13 mouse cellular contexts compared by ENCODE assay signal in the genomic region with DNA sequence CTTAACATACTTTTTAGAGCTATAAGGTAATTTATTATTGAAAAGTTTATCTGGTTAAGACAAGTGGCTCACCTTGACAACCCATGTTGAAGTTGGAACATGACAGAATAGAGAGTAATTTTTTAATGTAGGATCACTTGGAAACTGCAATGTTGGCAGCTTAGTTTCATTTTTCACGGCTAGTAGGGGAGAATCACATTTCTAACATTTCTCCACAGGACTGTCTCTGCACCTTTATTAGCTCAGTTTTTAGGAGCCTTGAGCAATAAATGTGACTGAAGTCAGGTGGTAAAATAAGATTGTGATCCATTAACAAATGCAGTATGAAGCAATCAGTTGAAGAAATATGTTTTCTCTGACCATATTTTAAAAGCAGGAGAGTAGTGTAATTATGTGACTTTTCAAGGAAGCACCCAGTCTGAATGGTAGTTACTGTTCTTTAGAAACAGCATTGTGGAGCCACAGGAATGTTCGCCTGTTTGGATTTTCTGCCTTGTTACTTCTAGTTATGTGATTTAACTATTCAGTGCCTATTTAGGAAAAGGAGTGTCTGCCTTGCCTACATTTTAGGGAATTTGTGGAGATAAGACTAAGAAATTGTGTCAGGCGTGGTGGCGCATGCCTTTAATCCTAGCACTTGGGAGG. TPM values are rescaled to one million over a fixed set of nuclear protein-coding genes. Genes with fewer than 3 reads are reported as not detected.
DNase-seq lines count a peak whose midpoint lies in the region; ATAC-seq and TF ChIP-seq lines count a peak whose summit lies in the region.
"Had no signal": no experiment of that assay in that cellular context is flagged by ENCODE, and none has a peak within 500 bp of the region (broad histone marks: within the 10 kb centered on the region; RNA-seq: fewer than 3 reads in every experiment).

No protein-coding gene starts in this region.

- no peaks in the 10 kb centered on the region for H3K27me3 ChIP-seq in kidney, postnatal 0 days (ENCODE audit: insufficient read depth, low read length)
- no peaks in the 10 kb centered on the region for H3K27me3 ChIP-seq in neural tube, embryonic 11.5 days (ENCODE audit: control insufficient read depth, insufficient read depth, low read length)
- H3K27me3 ChIP-seq in hindbrain, embryonic 15.5 days: no peaks in the 10 kb centered on the region
- H3K27me3 ChIP-seq in neural tube, embryonic 15.5 days (replicated peaks): no peaks in the 10 kb centered on the region
- H3K27me3 ChIP-seq: limb, embryonic 15.5 days had no signal

- TF ChIP-seq CTCF in kidney, postnatal 0 days (IDR thresholded peaks at IDR 0.05; ENCODE audit: low read depth): no peak

- WGBS in kidney, postnatal 0 days: 62% methylated on average over 4 of the region's 4 CpGs
- 64% methylated on average over 4 of the region's 4 CpGs for WGBS in neural tube, embryonic 11.5 days
- WGBS in hindbrain, embryonic 15.5 days: 53% methylated on average over 4 of the region's 4 CpGs
- WGBS in neural tube, embryonic 15.5 days: 38% methylated on average over 4 of the region's 4 CpGs

- H3K4me3 ChIP-seq in kidney, postnatal 0 days (replicated peaks; ENCODE audit: low read depth, low read length): no peak overlapping the region
- H3K4me3 ChIP-seq in neural tube, embryonic 11.5 days (ENCODE audit: low read depth, low read length): no peak overlapping the region
- H3K4me3 ChIP-seq in hindbrain, embryonic 15.5 days: no peak overlapping the region
- no peak overlapping the region for H3K4me3 ChIP-seq in neural tube, embryonic 15.5 days (replicated peaks)
- H3K4me3 ChIP-seq: limb, embryonic 15.5 days had no signal

- H3K4me2 ChIP-seq in kidney, postnatal 0 days (ENCODE audit: low read length): 0 out of 2 replicates have a peak overlapping the region, but pooled peaks have one; percentile 23
- H3K4me2 ChIP-seq in neural tube, embryonic 11.5 days (ENCODE audit: low read depth): no peak overlapping the region
- no peak overlapping the region for H3K4me2 ChIP-seq in hindbrain, embryonic 15.5 days
- H3K4me2 ChIP-seq in neural tube, embryonic 15.5 days: no peak overlapping the region
- H3K4me2 ChIP-seq: limb, embryonic 15.5 days had no signal

- no peak overlapping the region for H3K9ac ChIP-seq in kidney, postnatal 0 days (ENCODE audit: low read depth, low read length)
- no peak overlapping the region for H3K9ac ChIP-seq in neural tube, embryonic 11.5 days (ENCODE audit: low read length)
- H3K9ac ChIP-seq in hindbrain, embryonic 15.5 days: no peak overlapping the region
- H3K9ac ChIP-seq in neural tube, embryonic 15.5 days (replicated peaks): no peak overlapping the region
- H3K9ac ChIP-seq: limb, embryonic 15.5 days; liver, postnatal 0 days had no signal

- no peak overlapping the region for H3K27ac ChIP-seq in kidney, postnatal 0 days
- no peak overlapping the region for H3K27ac ChIP-seq in neural tube, embryonic 11.5 days (ENCODE audit: low read depth, low read length)
- H3K27ac ChIP-seq in hindbrain, embryonic 15.5 days (replicated peaks): peak overlapping the region; percentile 43; the same call in 1 of the 2 replicates
- H3K27ac ChIP-seq in neural tube, embryonic 15.5 days (replicated peaks): 0 out of 2 replicates have a peak overlapping the region, but pooled peaks have one; percentile 3
- H3K27ac ChIP-seq: limb, embryonic 15.5 days had no signal

- ATAC-seq in kidney, postnatal 0 days (replicated peaks; ENCODE audit: low FRiP score, low read depth): no peak
- 0 out of 2 replicates have a peak, but pooled peaks have one; percentile 5 for ATAC-seq in neural tube, embryonic 11.5 days (ENCODE audit: insufficient read depth, low FRiP score, low TSS enrichment)
- ATAC-seq in hindbrain, embryonic 15.5 days (ENCODE audit: low FRiP score, low read depth): no peak
- ATAC-seq in neural tube, embryonic 15.5 days (ENCODE audit: low FRiP score): no peak
- ATAC-seq: liver, postnatal 0 days had no signal

- no peaks in the 10 kb centered on the region for H3K9me3 ChIP-seq in kidney, postnatal 0 days (replicated peaks; ENCODE audit: low read length)
- no peaks in the 10 kb centered on the region for H3K9me3 ChIP-seq in neural tube, embryonic 11.5 days (ENCODE audit: control insufficient read depth, low read length)
- H3K9me3 ChIP-seq in hindbrain, embryonic 15.5 days: no peaks in the 10 kb centered on the region
- no peaks in the 10 kb centered on the region for H3K9me3 ChIP-seq in neural tube, embryonic 15.5 days (replicated peaks)
- H3K9me3 ChIP-seq: limb, embryonic 15.5 days had no signal

- H3K36me3 ChIP-seq in kidney, postnatal 0 days (ENCODE audit: insufficient read depth, low read length): no peaks in the 10 kb centered on the region
- H3K36me3 ChIP-seq in neural tube, embryonic 11.5 days (ENCODE audit: control insufficient read depth, insufficient read depth, low read length): no peaks in the 10 kb centered on the region
- H3K36me3 ChIP-seq in hindbrain, embryonic 15.5 days: no peaks in the 10 kb centered on the region
- H3K36me3 ChIP-seq in neural tube, embryonic 15.5 days: no peaks in the 10 kb centered on the region
- H3K36me3 ChIP-seq: limb, embryonic 15.5 days had no signal

- no peaks in the 10 kb centered on the region for H3K4me1 ChIP-seq in kidney, postnatal 0 days (replicated peaks; ENCODE audit: insufficient read depth, low read length)
- H3K4me1 ChIP-seq in neural tube, embryonic 11.5 days (ENCODE audit: control insufficient read depth, insufficient read depth, low read length): no peaks in the 10 kb centered on the region; the same call in 1 of the 2 replicates
- H3K4me1 ChIP-seq in hindbrain, embryonic 15.5 days (replicated peaks): 0 out of 2 replicates have a peak, but pooled peaks cover 4% of the 10 kb centered on the region
- H3K4me1 ChIP-seq in neural tube, embryonic 15.5 days: 0 out of 2 replicates have a peak, but pooled peaks cover 6% of the 10 kb centered on the region

- DNase-seq in kidney, postnatal 0 days (ENCODE audit: low spot score): peak; percentile 14
- no peak for DNase-seq in kidney, postnatal 4 days
- no peak for DNase-seq in neural tube, embryonic 11.5 days (ENCODE audit: low spot score)
- DNase-seq in neural tube, embryonic 10.5 days (ENCODE audit: extremely low spot score, low spot score): no peak
- no peak for DNase-seq in cerebellum, postnatal 36 days
- DNase-seq in gastrocnemius, adult 8-10 months (ENCODE audit: low spot score in 2 of 2): no peak
- DNase-seq: adrenal gland, postnatal 14 days; cerebellum, adult 9-10 months; liver, postnatal 0 days; retina, postnatal 1 day had no signal

RNA-seq across cellular contexts. Expression of a gene that starts 29.8 kb away (rescaled TPM):
- polyA plus RNA-seq in kidney, postnatal 0 days (2015; fragmentation: Nextera tagmentation; extraction: Ambion mirVana): 28.5 and 31.6 TPM in 2 replicates
- 24.7 and 28.5 TPM in 2 replicates for polyA plus RNA-seq in neural tube, embryonic 11.5 days (2014; fragmentation: Nextera tagmentation; extraction: Ambion mirVana)
- 14.5 and 15.1 TPM in 2 replicates for polyA plus RNA-seq in hindbrain, embryonic 15.5 days (2015; fragmentation: Nextera tagmentation; extraction: Ambion mirVana)
- 14.5 and 14.6 TPM in 2 replicates for polyA plus RNA-seq in neural tube, embryonic 15.5 days (2015; fragmentation: Nextera tagmentation; extraction: Ambion mirVana)
- 10 to 100 TPM; 12.9 to 21.2 (median 17.2) TPM for total RNA-seq in gastrocnemius, adult 8-10 months (2022)

Comparison
In these comparisons a context has a peak if more than half of its experiments do, and no peak if none do; other contexts are left out.
1. H3K27ac ChIP-seq: peak in hindbrain, embryonic 15.5 days (single experiment) and neural tube, embryonic 15.5 days (single experiment); none in kidney, postnatal 0 days (single experiment) and neural tube, embryonic 11.5 days (single experiment).